Mouse (Mus musculus) T-helper 17 cell (primary cell): Measurements from ENCODE around the gene Nfe2.

Experiments used
- in situ Hi-C, 2 experiments: fragments of 300-600 bp; cut with MboI, MseI; formaldehyde crosslinking; loops; 1 replicate in 1 of 2; 2 replicates in 1 of 2; pipeline ENCODE4 v1.15.1; 2025; ENCODE audit warnings: high pct_unique_total_duplicates in 2 of 2

Nfe2 gene

GRCm38 (mm10) chr15:103257790-103258728, at the start of gene Nfe2:
Gene Nfe2, minus strand, starts transcription at chr15:103258403.
- in situ Hi-C loops: no loop called here

- in situ Hi-C loops: loop anchor here (5.0 kb wide), 3 partner anchors 55 to 320 kb away; no protein-coding TSS in a partner anchor
These were observed 48.9 kb upstream of the Nfe2 start for GRCm38 (mm10) chr15:103307125-103307524.

GRCm38 (mm10) chr15:103305792-103306645, 47.8 kb upstream of the Nfe2 start:
- in situ Hi-C loops: loop anchor here (5.0 kb wide), 3 partner anchors 54 to 319 kb away; no protein-coding TSS in a partner anchor

GRCm38 (mm10) chr15:103305070-103305678, 47.0 kb upstream of the Nfe2 start:
- in situ Hi-C loops: loop anchor here (5.0 kb wide), 3 partner anchors 53 to 318 kb away; no protein-coding TSS in a partner anchor

- in situ Hi-C loops: no loop called here
These were observed 46.4 kb upstream of the Nfe2 start for GRCm38 (mm10) chr15:103304616-103304969.

- in situ Hi-C loops: no loop called here
These were observed 45.9 kb upstream of the Nfe2 start for GRCm38 (mm10) chr15:103303916-103304615.

- in situ Hi-C loops: no loop called here
These were observed 44.3 kb upstream of the Nfe2 start for GRCm38 (mm10) chr15:103302341-103303021.

GRCm38 (mm10) chr15:103301547-103302340, 43.5 kb upstream of the Nfe2 start:
- in situ Hi-C loops: no loop called here

GRCm38 (mm10) chr15:103301046-103301445, 42.8 kb upstream of the Nfe2 start:
- in situ Hi-C loops: no loop called here

- in situ Hi-C loops: no loop called here
These were observed 42.4 kb upstream of the Nfe2 start for GRCm38 (mm10) chr15:103300560-103300959.

GRCm38 (mm10) chr15:103300067-103300471, 41.9 kb upstream of the Nfe2 start:
- in situ Hi-C loops: no loop called here

GRCm38 (mm10) chr15:103299644-103300043, 41.4 kb upstream of the Nfe2 start:
- in situ Hi-C loops: no loop called here

GRCm38 (mm10) chr15:103298861-103299616, 40.8 kb upstream of the Nfe2 start:
- in situ Hi-C loops: no loop called here

GRCm38 (mm10) chr15:103298026-103298425, 39.8 kb upstream of the Nfe2 start:
- in situ Hi-C loops: no loop called here

- in situ Hi-C loops: no loop called here
These were observed 39.1 kb upstream of the Nfe2 start for GRCm38 (mm10) chr15:103297313-103297712.

- in situ Hi-C loops: no loop called here
These were observed 37.6 kb upstream of the Nfe2 start for GRCm38 (mm10) chr15:103295851-103296250.

- in situ Hi-C loops: no loop called here
These were observed 36.4 kb upstream of the Nfe2 start for GRCm38 (mm10) chr15:103294649-103295048.

GRCm38 (mm10) chr15:103293375-103293774, 35.2 kb upstream of the Nfe2 start:
- in situ Hi-C loops: no loop called here
